Mouse (Mus musculus) megakaryocyte progenitor cell, adult 5-6 weeks (primary cell): ENCODE data around the gene Epb41l1. TPM values are rescaled to one million over a fixed set of nuclear protein-coding genes. Genes with fewer than 3 reads are reported as not detected.
A peak's percentile ranks its signal among the peaks of the same experiment; 100 is the strongest.

ENCODE experiments used
- ATAC-seq: replicated peaks from 2 replicates; pipeline ENCODE4 v1.8.0; 2016; ENCODE audit warnings: mild to moderate bottlenecking, moderate TSS enrichment, inconsistent platforms; ENCODE audit not compliant: poor library complexity
- total RNA-seq, 2 experiments: library from RNA; stranded (forward) in 1 of 2; stranded (reverse) in 1 of 2; fragments of 157-497, 149-512 nt in 1 of 2; fragments of 200-1000 nt in 1 of 2; gene quantifications; 2 replicates each; pipeline versions ENCODE4 v1.2.3 to v1.2.4; 2015 to 2017

The Epb41l1 gene
- total RNA-seq, 2 experiments from 2014 or later = 0.39 to 2.6 TPM

DNA sequence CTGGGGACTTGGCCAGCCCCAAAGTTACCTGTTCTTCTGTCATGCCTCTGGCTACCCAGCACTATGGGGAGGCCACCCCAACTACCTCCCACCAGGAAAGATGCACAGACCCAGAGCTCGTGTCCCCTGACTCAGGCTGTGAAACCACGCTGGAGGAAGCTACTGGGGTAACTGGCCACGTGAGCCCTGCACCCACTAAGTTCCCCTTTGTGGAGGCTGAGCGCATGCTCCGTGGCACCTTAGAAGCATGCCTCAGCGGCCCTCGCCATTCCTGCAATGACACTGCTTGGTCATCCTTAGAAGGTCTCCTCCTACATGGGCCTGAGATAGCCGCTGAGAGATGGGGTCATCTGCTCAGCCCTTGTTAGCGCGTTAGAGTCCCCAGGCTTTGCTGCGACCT is 102.3 kb downstream of the Epb41l1 start:
- ATAC-seq = peak; percentile 89

DNA sequence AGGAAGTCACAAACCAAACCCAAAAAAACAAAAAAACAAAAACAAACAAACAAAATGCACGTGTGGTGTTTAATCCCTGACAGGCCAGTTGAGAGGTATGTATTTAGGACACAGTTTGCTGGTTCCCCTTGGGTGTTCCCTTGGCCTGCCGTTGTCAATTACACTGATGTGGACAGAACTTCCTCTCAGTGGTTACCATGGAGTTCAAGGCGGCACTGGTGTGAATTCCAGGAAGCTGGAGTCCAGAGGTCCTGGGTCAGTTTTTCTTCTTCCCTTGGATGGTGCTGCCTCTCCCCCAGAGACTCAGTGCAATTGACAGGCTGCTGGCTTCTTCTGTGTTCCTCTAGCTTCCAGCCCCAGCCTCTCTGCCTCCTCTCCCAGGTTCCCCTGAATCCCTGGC is 103.4 kb downstream of the Epb41l1 start:
- ATAC-seq = peak; percentile 59

GRCm38 (mm10) chr2:156529726-156530125 is 109.0 kb downstream of the Epb41l1 start:
- ATAC-seq = peak; percentile 80

- no peak for ATAC-seq
Observed at GRCm38 (mm10) chr2:156533160-156533559, 112.5 kb downstream of the Epb41l1 start.

DNA sequence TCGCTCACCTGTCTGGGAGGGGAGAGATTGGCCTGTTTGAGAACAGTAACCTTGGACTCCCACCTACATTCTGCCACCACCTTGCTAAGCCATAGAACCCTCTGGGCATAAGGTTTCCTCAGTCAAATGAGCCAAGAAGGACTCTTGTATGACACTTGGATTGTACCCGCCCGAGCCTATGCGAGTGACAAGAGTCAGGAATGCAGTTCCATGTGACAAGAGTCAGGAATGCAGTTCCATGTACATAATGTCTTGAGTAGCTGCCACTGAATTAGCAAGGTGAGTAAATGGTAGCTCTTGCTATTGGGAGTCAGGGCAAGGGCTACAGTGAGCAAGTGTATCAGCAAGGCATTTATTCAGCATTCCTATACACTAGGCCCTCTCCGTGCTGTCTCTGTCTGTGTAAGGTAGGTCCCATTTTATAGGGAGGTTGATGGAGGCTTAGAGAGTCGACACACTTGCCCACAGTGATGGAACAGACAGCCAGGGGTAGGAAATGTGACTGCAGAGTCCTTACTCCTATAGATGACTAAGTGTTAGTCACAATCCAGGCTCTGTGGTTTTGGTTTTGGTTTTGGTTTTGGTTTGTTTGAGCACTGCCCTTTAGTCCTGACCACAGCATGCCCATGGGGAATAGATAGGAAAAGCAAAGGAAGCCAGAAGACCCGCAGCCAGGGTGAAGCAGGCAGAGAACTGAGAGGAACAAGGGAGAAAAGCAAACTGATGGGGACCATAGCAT is 118.3 kb downstream of the Epb41l1 start:
- ATAC-seq = no peak

DNA sequence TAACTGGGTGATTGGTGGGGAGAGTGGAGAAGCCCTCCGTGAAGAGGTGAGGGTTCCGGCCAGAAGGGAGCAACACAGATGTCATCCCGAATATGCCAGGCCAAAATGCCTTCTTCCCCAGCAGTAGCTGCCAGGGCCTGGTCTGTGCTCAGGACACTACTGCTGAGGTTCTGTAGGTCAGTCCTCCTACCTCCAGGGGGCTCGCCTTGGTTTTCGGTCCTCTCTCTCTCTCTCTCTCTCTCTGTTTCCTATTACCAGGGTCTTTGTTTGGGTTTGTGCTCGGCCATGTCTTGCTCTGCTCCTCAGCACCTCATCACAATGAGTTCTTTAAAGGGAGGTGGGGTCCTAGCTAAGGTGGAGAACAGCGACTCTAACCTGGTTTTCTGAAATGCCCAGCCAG is 120.3 kb downstream of the Epb41l1 start:
- no peak for ATAC-seq

- ATAC-seq = no peak
Observed at GRCm38 (mm10) chr2:156542410-156542809, 121.7 kb downstream of the Epb41l1 start.

DNA sequence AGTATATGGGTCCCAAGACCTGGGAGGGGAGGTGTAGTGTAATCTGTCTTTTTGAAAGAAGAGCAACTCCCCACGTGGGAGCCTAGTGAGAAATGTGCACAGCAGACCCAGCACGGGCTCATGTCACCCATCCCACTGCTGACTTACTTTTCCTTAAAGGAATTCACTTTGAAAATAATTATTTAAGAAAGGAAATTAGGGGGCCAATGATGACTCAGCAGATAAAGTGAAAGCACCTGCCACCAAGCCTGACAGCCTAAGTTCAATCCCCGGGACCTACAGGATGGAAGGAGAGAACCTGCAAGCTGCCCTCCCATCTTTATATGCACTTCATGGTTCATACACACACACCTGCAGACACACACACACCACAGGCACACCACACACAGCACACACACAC is 123.1 kb downstream of the Epb41l1 start:
- ATAC-seq = no peak

- peak; percentile 99 for ATAC-seq
Observed at GRCm38 (mm10) chr2:156547123-156547891, 126.6 kb downstream of the Epb41l1 start, which contains the start of gene Aar2. TSS of gene Aar2 (plus strand) at chr2:156547584.

GRCm38 (mm10) chr2:156552421-156552820 is 131.7 kb downstream of the Epb41l1 start:
- no peak for ATAC-seq

DNA sequence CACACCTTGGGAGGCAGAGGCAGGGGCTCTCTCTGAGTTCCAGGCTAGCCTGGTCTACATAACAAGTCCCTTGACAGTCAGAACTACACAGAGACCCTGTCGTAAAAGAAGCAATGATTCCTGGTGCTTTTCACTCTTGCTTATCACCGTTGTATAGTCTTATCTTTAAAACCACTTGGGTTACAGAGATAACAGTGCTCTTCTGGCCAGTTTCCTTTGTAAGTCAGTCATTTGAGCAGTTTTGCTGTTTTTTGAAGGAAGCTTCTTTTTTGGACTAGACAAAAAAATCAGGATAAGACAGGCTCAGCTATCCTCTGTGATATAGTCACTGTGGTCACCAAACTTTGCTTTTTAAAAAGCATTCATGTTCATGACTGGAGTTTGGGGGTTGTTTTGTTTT is 141.1 kb downstream of the Epb41l1 start:
- ATAC-seq = no peak

DNA sequence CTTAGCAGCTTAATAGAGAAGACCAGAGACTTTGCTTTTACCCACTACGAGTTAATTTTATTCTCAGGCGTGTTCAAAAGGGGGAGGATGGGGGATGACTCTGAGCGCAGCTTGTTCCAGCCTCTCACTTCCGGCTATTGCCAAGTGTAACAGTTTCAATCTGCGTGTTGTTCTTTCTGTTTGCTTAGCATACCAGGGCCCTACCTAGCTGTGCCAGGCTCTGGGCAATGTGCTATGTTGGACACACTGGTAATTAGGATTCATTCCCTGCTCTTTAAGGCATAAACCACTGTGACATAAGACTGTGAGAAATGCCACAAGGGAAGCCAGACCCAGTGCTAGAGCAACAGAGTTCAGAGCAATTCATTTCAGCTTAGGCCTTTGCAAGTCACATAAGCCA is 142.8 kb downstream of the Epb41l1 start:
- ATAC-seq = no peak

- no peak for ATAC-seq
Observed at GRCm38 (mm10) chr2:156566512-156566911, 145.8 kb downstream of the Epb41l1 start.

GRCm38 (mm10) chr2:156568647-156569046 is 147.9 kb downstream of the Epb41l1 start:
- no peak for ATAC-seq

DNA sequence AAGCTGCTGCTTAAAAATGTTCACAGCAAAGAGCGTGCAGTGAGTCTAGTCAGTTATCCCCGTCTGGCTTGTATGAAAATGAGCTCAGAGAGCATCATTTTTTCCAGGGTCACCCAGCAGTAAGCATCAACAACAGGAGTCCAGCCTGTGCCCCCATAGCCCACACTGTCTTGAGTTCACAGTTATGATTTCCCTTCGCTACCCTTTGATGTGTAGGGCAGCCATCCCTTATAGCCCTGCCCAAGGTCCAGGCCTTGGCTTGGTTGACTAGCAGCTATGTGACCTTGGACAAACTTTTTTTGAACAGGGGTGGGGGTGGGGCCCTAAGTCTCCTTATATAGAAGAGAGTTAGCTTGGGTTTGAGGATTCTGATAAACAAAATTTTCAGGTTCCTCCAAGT is 148.6 kb downstream of the Epb41l1 start:
- no peak for ATAC-seq

DNA sequence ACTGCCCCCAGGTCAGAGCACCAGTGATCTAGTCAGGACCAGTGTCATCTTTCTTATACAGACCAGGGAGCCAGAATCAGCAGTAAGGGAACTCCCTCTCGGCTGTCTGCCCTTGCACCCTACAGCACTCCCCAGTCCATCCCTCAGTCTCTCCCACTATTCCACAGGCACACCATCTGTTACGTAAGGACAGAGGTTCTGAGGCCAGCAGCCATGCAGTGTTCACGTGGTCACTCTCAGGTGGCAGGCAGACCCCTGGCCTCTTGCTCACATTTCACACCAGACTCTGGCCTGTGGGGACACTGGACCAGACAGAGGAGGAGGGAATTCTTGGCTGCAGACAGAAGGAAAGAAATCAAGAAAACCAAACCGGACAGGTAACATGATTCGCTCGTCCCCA is 150.8 kb downstream of the Epb41l1 start:
- ATAC-seq = no peak

GRCm38 (mm10) chr2:156576850-156577587 is 156.3 kb downstream of the Epb41l1 start:
- ATAC-seq = no peak

DNA sequence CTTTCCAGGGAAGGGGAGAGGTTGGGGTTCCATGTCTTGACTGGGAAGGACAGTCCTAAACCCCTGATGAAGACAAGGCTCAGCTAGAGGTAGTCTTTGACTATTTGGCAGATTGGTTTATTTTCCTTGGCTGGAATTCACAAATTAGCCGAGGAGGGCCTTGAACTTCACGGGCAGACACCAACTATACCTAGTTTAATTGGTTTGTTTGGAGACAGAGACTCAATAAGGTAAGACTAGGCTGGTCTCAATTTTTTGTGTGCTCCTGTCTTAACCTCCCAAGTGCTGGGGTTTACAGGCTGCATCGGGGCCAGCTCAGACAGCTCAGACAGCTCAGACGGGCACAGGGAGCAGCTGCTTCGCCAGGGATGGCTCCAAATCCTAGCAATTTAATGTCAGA is 159.8 kb downstream of the Epb41l1 start:
- no peak for ATAC-seq

- no peak for ATAC-seq
Observed at GRCm38 (mm10) chr2:156581244-156581643, 160.5 kb downstream of the Epb41l1 start.

DNA sequence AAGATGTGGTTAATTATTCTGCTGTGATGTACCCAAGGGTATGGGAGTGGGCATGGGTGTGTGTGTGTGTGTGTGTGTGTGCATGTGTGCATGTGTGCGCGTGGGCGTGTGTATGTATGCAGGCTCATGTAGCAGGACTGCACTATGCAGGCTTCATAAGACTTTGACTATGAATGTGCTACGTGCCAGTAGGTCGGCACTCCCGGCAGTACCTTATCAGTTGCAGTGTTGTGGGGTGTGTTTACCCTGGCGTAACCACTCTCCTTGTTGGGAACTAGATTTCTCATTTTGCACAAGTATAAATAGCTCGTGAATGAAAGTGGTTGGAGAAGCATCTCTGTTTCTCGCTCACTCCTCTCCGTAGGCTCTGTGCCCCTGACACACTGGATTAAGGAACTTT is 162.2 kb downstream of the Epb41l1 start:
- no peak for ATAC-seq

DNA sequence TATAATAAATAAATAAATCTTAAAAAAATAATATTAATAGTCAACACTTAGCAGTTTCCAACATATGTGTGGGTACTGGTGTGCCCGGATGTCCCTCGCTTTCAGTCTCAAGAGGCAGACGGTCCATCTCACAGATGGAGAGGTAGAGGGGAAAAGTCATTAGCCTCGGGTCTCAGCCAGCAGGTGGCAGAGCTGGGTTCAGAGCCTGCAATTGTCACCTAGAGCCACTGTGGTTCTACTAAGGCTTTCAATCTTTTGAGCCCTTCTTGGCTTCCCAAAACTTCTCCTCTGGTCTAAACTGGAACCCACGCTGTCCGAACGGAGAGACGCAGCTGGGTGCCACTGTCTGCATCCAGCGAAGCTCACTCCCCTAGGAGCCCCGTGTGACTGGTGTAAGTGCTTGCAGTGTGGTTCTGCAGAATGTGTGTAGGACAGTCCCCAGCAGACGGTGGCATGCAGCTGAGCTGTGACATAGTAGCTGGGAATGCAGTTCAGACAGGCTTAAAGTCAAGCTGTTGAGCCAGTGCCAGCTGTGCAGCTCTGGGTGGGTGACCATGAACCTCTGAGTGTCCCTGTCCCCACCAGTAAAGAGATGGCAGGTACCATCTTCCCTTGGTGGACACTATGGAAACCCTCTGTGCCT is 163.6 kb downstream of the Epb41l1 start:
- no peak for ATAC-seq
